Mouse (Mus musculus) kidney, embryonic 16.5 days (tissue): ENCODE results near the gene Isg20l2. TPM values are rescaled to one million over a fixed set of nuclear protein-coding genes. Genes with fewer than 3 reads are reported as not detected.
A peak's percentile ranks its signal among the peaks of the same experiment; 100 is the strongest.

Source experiments
- ATAC-seq: fragments of 200-750 bp; cut with Nextera tagmentation; 2 replicates; pipeline ENCODE4 v1.8.0; 2017; ENCODE audit warnings: moderate TSS enrichment; ENCODE audit not compliant: low FRiP score, low TSS enrichment
- H3K27ac ChIP-seq: fragments of 300-500 bp; sonication (generic); 2 replicates; pipeline ENCODE4 v1.5.1; 2014; ENCODE audit warnings: low read length
- H3K27me3 ChIP-seq: fragments of 300-500 bp; sonication (generic); 2 replicates; pipeline ENCODE4 v1.6.1; 2014; ENCODE audit warnings: low read length, control low read depth, mixed read lengths; ENCODE audit not compliant: insufficient read depth
- H3K36me3 ChIP-seq: fragments of 300-500 bp; sonication (generic); 2 replicates; pipeline ENCODE4 v1.6.1; 2014; ENCODE audit warnings: low read length, control low read depth, mixed read lengths; ENCODE audit not compliant: insufficient read depth
- H3K4me1 ChIP-seq: fragments of 300-500 bp; sonication (generic); 2 replicates; pipeline ENCODE4 v1.6.1; 2014; ENCODE audit warnings: low read length, control low read depth, mixed read lengths; ENCODE audit not compliant: insufficient read depth
- H3K4me2 ChIP-seq: fragments of 300-500 bp; sonication (generic); replicated peaks from 2 replicates; pipeline ENCODE4 v1.6.1; 2014; ENCODE audit warnings: low read depth, low read length
- H3K4me3 ChIP-seq: fragments of 300-500 bp; sonication (generic); 2 replicates; pipeline ENCODE4 v1.5.1; 2014; ENCODE audit warnings: mild to moderate bottlenecking, low read length
- H3K9ac ChIP-seq: fragments of 300-500 bp; sonication (generic); replicated peaks from 2 replicates; pipeline ENCODE4 v1.6.1; 2014; ENCODE audit warnings: low read length
- H3K9me3 ChIP-seq: fragments of 300-500 bp; sonication (generic); 2 replicates; pipeline ENCODE4 v1.6.1; 2016; ENCODE audit warnings: low read length, control low read depth
- WGBS: fragments of 180-500 bp; shearing (Covaris S2); extraction: QIAGEN DNeasy Blood & Tissue Kit; methylation state at CpG from one replicate; pipeline ENCODE4 v1.1.7; 2014; 5-methylcytosine and 5-hydroxymethylcytosine counted together
- polyA plus RNA-seq: library from polyadenylated mRNA; unstranded; fragments of >200 nt; fragmentation: Nextera tagmentation; extraction: Ambion mirVana; gene quantifications from 2 replicates; pipeline ENCODE4 v1.2.1, GENCODE M21; 2015

Isg20l2 gene
- polyA plus RNA-seq, 1 experiment from 2014 or later: 60.2 TPM

- H3K9me3 ChIP-seq: no peaks in the 10 kb centered on the region
- WGBS: 25% methylated on average over 12 of the region's 12 CpGs
- H3K9ac ChIP-seq: peak overlapping the region; percentile 39
- peak overlapping the region; percentile 21 for H3K4me3 ChIP-seq
- no peak for ATAC-seq
- peaks cover 54% of the 10 kb centered on the region for H3K4me1 ChIP-seq
- H3K27me3 ChIP-seq: peaks cover 16% of the 10 kb centered on the region; the same call in 1 of the 2 replicates
- no peaks in the 10 kb centered on the region for H3K36me3 ChIP-seq
- H3K27ac ChIP-seq: no peak overlapping the region
- H3K4me2 ChIP-seq: peak overlapping the region; percentile 38
Observed at GRCm38 (mm10) chr3:87951946-87952345, 21.8 kb downstream of the Isg20l2 start.

- Histone ChIP-seq H3K4me3 (peak overlapping the region; percentile 21), H3K4me2 (peak overlapping the region; percentile 38), H3K9ac (peak overlapping the region; percentile 39), H3K27ac (0 out of 2 replicates have a peak overlapping the region, but pooled peaks have one; percentile 2), H3K36me3 (no peaks in the 10 kb centered on the region), H3K9me3 (no peaks in the 10 kb centered on the region), H3K27me3 (peaks cover 16% of the 10 kb centered on the region; the same call in 1 of the 2 replicates), H3K4me1 (peaks cover 49% of the 10 kb centered on the region)
- WGBS: 5% methylated on average over 5 of the region's 5 CpGs
- ATAC-seq: peak; percentile 71
Observed at GRCm38 (mm10) chr3:87952440-87952839, 22.3 kb downstream of the Isg20l2 start.

GRCm38 (mm10) chr3:87958056-87958455 is 27.9 kb downstream of the Isg20l2 start:
- H3K4me2 ChIP-seq: no peak overlapping the region
- no peaks in the 10 kb centered on the region for H3K36me3 ChIP-seq
- 19% methylated on average over 1 of the region's 1 CpGs for WGBS
- ATAC-seq: no peak
- no peak overlapping the region for H3K4me3 ChIP-seq
- no peak overlapping the region; the same call in 1 of the 2 replicates for H3K9ac ChIP-seq
- peaks cover 27% of the 10 kb centered on the region; the same call in 1 of the 2 replicates for H3K4me1 ChIP-seq
- no peaks in the 10 kb centered on the region for H3K27me3 ChIP-seq
- H3K27ac ChIP-seq: peak overlapping the region; percentile 76
- no peaks in the 10 kb centered on the region for H3K9me3 ChIP-seq

GRCm38 (mm10) chr3:87958476-87958875 is 28.4 kb downstream of the Isg20l2 start:
- Histone ChIP-seq H3K36me3 (no peaks in the 10 kb centered on the region), H3K27me3 (no peaks in the 10 kb centered on the region), H3K9me3 (no peaks in the 10 kb centered on the region), H3K27ac (peak overlapping the region; percentile 76), H3K4me1 (peaks cover 26% of the 10 kb centered on the region; the same call in 1 of the 2 replicates), H3K4me3 (no peak overlapping the region), H3K4me2 (no peak overlapping the region), H3K9ac (no peak overlapping the region; the same call in 1 of the 2 replicates)
- no peak for ATAC-seq
- WGBS: 8% methylated on average over 4 of the region's 4 CpGs

- H3K27ac ChIP-seq: peak overlapping the region; percentile 76
- no peaks in the 10 kb centered on the region for H3K36me3 ChIP-seq
- no peak overlapping the region for H3K4me2 ChIP-seq
- peaks cover 26% of the 10 kb centered on the region; the same call in 1 of the 2 replicates for H3K4me1 ChIP-seq
- no peaks in the 10 kb centered on the region for H3K9me3 ChIP-seq
- ATAC-seq: no peak
- no peak overlapping the region for H3K4me3 ChIP-seq
- WGBS: 59% methylated on average over 1 of the region's 1 CpGs
- H3K27me3 ChIP-seq: no peaks in the 10 kb centered on the region
- H3K9ac ChIP-seq: no peak overlapping the region
Observed at GRCm38 (mm10) chr3:87958967-87959366, 28.9 kb downstream of the Isg20l2 start.

GRCm38 (mm10) chr3:87959371-87959770 is 29.3 kb downstream of the Isg20l2 start:
- ATAC-seq: no peak
- Histone ChIP-seq H3K27me3 (no peaks in the 10 kb centered on the region), H3K4me3 (no peak overlapping the region), H3K4me1 (peaks cover 26% of the 10 kb centered on the region; the same call in 1 of the 2 replicates), H3K27ac (peak overlapping the region; percentile 95; the same call in 1 of the 2 replicates), H3K9me3 (no peaks in the 10 kb centered on the region), H3K9ac (no peak overlapping the region), H3K36me3 (no peaks in the 10 kb centered on the region), H3K4me2 (no peak overlapping the region)
- WGBS: 71% methylated on average over 7 of the region's 7 CpGs

- Histone ChIP-seq H3K27ac (peak overlapping the region; percentile 95), H3K9ac (peak overlapping the region; percentile 74), H3K4me1 (peaks cover 26% of the 10 kb centered on the region; the same call in 1 of the 2 replicates), H3K4me2 (peak overlapping the region; percentile 87), H3K27me3 (no peaks in the 10 kb centered on the region), H3K9me3 (no peaks in the 10 kb centered on the region), H3K4me3 (peak overlapping the region; percentile 52), H3K36me3 (no peaks in the 10 kb centered on the region)
- WGBS: 9% methylated on average over 10 of the region's 10 CpGs
- ATAC-seq: no peak
Observed at GRCm38 (mm10) chr3:87960191-87960585, 30.1 kb downstream of the Isg20l2 start.

GRCm38 (mm10) chr3:87960586-87961191 is 30.6 kb downstream of the Isg20l2 start:
- Histone ChIP-seq H3K4me1 (peaks cover 26% of the 10 kb centered on the region; the same call in 1 of the 2 replicates), H3K9me3 (no peaks in the 10 kb centered on the region), H3K27me3 (no peaks in the 10 kb centered on the region), H3K9ac (peak overlapping the region; percentile 74), H3K36me3 (no peaks in the 10 kb centered on the region), H3K4me3 (peak overlapping the region; percentile 52), H3K4me2 (peak overlapping the region; percentile 87), H3K27ac (peak overlapping the region; percentile 95)
- under 1% methylated on average over 27 of the region's 27 CpGs for WGBS
- ATAC-seq: peak; percentile 98

GRCm38 (mm10) chr3:87970184-87970938 is 40.2 kb downstream of the Isg20l2 start:
- H3K36me3 ChIP-seq: peaks cover 4% of the 10 kb centered on the region; the same call in 1 of the 2 replicates
- H3K27me3 ChIP-seq: no peaks in the 10 kb centered on the region
- peak overlapping the region; percentile 28 for H3K9ac ChIP-seq
- WGBS: under 1% methylated on average over 21 of the region's 21 CpGs
- H3K4me1 ChIP-seq: peaks cover 45% of the 10 kb centered on the region
- ATAC-seq: peak; percentile 10; the same call in 1 of the 2 replicates
- peak overlapping the region; percentile 91 for H3K4me2 ChIP-seq
- no peaks in the 10 kb centered on the region for H3K9me3 ChIP-seq
- H3K27ac ChIP-seq: peak overlapping the region; percentile 85
- H3K4me3 ChIP-seq: peak overlapping the region; percentile 74
